Mouse (Mus musculus): ENCODE measurements around the gene Sh3pxd2a.
A peak's percentile ranks its signal among the peaks of the same experiment; 100 is the strongest.

Sh3pxd2a gene

GRCm38 (mm10) chr19:47371521-47371920, 92.7 kb downstream of the Sh3pxd2a start:
- no peak for DNase-seq (ENCODE audit: low spot score)

GRCm38 (mm10) chr19:47369008-47369407, 95.2 kb downstream of the Sh3pxd2a start:
- DNase-seq (ENCODE audit: low spot score): no peak

- no peak for DNase-seq (ENCODE audit: low spot score)
These were observed 96.8 kb downstream of the Sh3pxd2a start for GRCm38 (mm10) chr19:47367271-47367879.

GRCm38 (mm10) chr19:47366576-47366975, 97.6 kb downstream of the Sh3pxd2a start:
- DNase-seq (ENCODE audit: low spot score): no peak

- no peak for DNase-seq (ENCODE audit: low spot score)
These were observed 101.0 kb downstream of the Sh3pxd2a start for GRCm38 (mm10) chr19:47363086-47363668.

- DNase-seq (ENCODE audit: low spot score): no peak
These were observed 103.3 kb downstream of the Sh3pxd2a start for GRCm38 (mm10) chr19:47360921-47361320.

DNA sequence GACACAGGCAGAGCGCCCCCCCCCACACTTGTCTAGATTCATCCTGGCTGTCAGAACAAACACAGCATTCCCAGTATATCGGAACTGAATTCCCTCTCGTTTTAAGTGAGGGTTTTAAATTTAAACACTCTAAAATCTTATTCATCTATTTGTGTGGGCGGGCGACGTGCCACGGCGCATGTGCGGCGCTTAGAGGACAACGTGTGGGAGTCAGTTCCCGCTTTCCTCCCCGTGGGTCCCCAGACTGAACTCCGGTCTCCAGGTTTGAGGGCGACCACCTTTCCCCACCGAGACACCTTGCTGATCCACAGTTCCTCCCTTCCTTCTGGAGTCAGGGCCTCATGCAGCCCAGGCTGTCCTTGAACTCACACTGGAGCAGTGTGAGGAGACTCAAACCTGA, 104.2 kb downstream of the Sh3pxd2a start:
- DNase-seq (ENCODE audit: low spot score): no peak

- no peak for DNase-seq (ENCODE audit: low spot score)
These were observed 104.9 kb downstream of the Sh3pxd2a start for GRCm38 (mm10) chr19:47359166-47359931.

GRCm38 (mm10) chr19:47357297-47357696, 106.9 kb downstream of the Sh3pxd2a start:
- no peak for DNase-seq (ENCODE audit: low spot score)

- peak; percentile 78 for DNase-seq (ENCODE audit: low spot score)
These were observed 107.9 kb downstream of the Sh3pxd2a start for GRCm38 (mm10) chr19:47356188-47356857.

DNA sequence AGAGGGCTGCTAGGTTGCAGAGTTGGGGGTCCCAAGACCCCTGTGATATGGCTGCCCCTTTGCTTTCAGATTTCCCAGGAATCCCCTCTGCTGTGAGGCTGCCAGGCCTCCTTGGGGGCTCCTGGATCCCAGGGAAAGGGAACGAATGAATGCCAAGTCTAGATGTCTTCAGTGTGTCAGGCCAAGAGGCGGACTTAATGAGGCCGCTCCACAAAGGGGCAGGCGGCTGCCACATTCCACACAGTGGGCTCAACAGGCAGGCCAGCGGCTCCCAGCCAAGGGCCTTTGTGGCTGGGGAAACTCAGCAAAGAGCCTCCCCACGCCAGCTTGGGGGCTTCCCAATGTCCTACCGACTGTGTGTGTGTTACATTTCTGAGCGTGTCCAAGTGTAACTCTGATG, 109.7 kb downstream of the Sh3pxd2a start:
- no peak for DNase-seq (ENCODE audit: low spot score)

GRCm38 (mm10) chr19:47349043-47349442, 115.2 kb downstream of the Sh3pxd2a start:
- no peak for DNase-seq (ENCODE audit: low spot score)

GRCm38 (mm10) chr19:47348395-47349016, 115.7 kb downstream of the Sh3pxd2a start:
- no peak for DNase-seq (ENCODE audit: low spot score)

DNA sequence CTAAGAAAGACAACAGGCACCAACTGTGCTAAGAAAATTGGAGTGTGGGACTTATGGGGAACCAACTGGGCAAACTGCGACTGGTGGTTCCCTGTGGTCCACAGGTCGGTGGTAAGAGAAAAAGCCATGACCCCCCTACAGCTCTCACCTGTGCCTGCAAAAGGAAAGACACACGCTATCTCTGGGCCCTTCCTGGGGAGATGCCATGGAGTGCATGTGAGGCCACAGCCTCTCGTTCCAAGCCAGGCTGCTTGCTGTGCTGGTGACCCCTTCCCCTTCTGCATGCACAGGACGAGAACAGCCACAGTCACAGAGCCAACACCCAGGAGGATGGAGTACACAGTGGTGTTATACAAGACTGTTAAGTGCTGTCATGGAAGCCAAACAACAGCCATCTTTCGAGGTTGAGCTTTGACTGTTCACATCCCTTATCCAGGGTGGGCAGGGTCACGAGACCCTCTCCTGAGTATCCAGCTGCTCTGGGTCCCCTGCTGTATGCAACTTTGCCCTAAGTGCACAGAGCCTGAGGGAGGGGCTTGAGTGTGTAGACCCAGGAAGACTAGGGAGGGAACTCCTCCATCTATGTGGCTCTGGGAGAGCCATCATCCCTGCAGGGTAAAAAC, 117.1 kb downstream of the Sh3pxd2a start:
- no peak for DNase-seq (ENCODE audit: low spot score)

DNA sequence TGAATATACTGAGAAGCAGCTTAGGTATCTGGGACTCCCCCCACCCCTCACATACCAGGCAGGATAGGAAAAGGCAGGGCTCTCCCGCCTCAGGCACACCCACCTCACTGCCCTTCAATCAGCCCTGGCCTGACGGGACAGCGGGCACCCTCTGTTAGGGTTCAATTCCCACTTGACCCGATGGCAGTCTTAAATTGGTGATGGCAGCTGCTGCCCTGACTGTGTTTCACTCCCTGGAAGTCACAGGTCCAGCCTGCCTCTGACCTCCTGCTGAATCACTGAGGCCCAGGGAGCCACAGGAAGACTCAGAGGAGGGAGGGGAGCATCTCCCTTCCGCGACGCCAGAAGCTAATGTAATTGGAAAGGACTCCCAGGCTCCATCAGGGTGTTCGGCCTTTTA, 117.6 kb downstream of the Sh3pxd2a start:
- DNase-seq (ENCODE audit: low spot score): no peak

DNA sequence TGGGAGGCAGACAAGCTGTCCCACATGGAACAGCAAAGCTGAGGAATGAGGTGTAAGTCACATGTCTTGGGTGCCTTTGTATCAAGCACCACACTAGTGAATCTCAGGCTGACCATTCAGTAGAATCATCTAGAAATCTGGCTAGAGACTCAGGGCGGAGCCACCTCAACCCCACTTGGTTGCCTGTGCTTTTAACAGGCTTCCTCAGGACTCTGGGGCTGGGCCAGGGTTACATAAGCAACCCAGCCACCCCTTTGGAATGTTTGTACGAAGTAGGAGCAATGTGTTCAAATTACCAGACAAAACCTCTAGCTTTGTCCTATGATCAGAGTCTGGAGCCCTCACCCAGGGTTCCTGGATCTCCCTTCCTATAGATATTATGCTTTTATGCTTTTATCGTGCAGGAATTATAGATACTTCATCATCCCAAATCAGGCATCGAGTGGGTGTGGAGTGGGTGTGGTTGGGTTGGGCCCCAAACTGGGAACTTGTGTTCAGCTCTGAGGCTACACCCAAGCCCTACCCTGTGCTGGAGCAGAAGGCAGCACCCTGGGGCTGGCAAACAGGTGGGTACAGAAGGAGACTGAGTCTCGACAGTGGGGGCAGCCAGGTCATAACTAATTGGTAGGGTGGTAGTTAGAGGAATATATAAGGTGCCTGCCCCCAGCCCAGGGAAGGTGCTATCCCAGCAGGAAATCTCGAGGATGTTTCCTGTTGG, 118.2 kb downstream of the Sh3pxd2a start:
- no peak for DNase-seq (ENCODE audit: low spot score)

- DNase-seq (ENCODE audit: low spot score): no peak
These were observed 120.8 kb downstream of the Sh3pxd2a start for GRCm38 (mm10) chr19:47343422-47343821.

- peak; percentile 84 for DNase-seq (ENCODE audit: low spot score)
These were observed 125.0 kb downstream of the Sh3pxd2a start for GRCm38 (mm10) chr19:47339165-47339564.

DNA sequence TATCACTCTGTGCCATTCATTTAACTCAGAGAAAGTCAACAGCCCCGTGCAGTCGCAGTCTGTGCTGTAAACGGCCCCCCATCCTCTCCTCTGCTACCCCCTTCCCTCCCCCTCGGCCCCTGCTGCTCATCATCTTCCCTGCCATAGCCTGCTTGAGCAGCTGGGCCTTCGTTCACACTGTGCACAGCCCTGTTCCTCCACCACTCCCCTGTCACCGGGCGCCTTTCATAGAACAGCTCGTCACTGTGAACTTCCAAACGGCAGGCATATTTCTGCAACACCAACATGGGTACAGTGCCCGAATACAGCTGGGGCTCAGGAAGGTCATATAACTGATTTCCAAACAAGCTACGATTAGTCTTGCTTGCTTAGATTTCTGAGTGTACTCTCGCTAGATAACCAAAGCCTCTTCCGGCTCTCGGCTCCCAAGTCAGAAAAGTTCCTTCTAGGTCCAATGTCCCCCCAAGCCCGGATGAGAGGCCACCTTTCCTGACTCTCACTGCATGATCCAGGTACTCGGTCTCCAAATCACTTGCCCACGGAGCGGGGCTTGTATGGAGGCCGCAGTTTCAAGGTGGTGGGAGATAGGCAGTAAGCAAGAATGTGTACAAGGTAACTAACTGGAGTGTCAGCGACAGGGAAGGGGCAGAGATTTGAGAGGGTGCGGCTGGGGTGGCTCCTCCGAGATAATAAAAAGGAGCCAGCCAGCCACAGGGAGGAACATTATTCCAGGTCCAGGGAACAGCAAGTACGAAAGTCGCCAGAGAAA, 125.6 kb downstream of the Sh3pxd2a start:
- DNase-seq (ENCODE audit: low spot score): no peak

DNA sequence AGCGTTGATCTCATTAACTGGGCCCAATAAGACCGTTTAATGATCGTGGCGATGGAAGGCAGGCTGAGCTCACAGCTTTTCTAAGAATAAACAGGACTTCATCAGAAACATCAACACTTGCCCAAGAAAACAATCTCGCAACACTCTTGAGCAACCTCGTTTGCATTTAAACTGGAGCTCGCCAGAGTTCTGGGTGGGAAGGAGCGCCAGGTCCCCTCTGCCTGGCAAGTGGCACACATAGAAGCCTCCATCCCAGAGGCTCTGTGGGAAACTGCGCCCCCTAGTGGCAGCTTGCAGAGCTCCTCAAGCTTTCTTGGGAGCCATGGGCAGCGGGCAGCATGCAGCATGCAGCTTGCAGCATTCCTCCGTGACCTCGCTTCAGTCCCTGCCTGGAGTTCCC, 126.5 kb downstream of the Sh3pxd2a start:
- peak; percentile 96 for DNase-seq (ENCODE audit: low spot score)

Measured in urinary bladder, postnatal 25 days (tissue).